Mouse (Mus musculus): ENCODE measurements at regions not wholly inside any gene's neighbourhood (a gene's known extent, or its start where the extent isn't known, plus 50 kb on each side); places are given as distances from the start of the nearest gene placed in this dataset.

GRCm38 (mm10) chr13:52772081-52772480, 157.4 kb downstream of the Auh start:
- ATAC-seq: no peak
- Histone ChIP-seq H3K27me3 (replicated peaks; ENCODE audit: control insufficient read depth, insufficient read depth, low read length) (no peaks in the 10 kb centered on the region), H3K4me3 (ENCODE audit: low read length) (no peak overlapping the region), H3K9me3 (ENCODE audit: control insufficient read depth, low read length) (no peaks in the 10 kb centered on the region), H3K9ac (ENCODE audit: low read depth, low read length) (no peak overlapping the region), H3K36me3 (ENCODE audit: control insufficient read depth, insufficient read depth, low read length) (no peaks in the 10 kb centered on the region), H3K4me2 (ENCODE audit: low read length) (no peak overlapping the region), H3K27ac (ENCODE audit: low read depth, low read length) (no peak overlapping the region), H3K4me1 (ENCODE audit: control insufficient read depth, insufficient read depth, low read depth, low read length) (no peaks in the 10 kb centered on the region)
- 77% methylated on average over 4 of the region's 4 CpGs for WGBS

- WGBS: 56% methylated on average over 6 of the region's 6 CpGs
Measured at GRCm38 (mm10) chr13:52777396-52778034, 152.0 kb downstream of the Auh start.

GRCm38 (mm10) chr13:52778848-52779247, 150.6 kb downstream of the Auh start:
- H3K9ac ChIP-seq (ENCODE audit: low read depth, low read length): no peak overlapping the region
- no peak overlapping the region for H3K27ac ChIP-seq (ENCODE audit: low read depth, low read length)
- no peaks in the 10 kb centered on the region for H3K27me3 ChIP-seq (replicated peaks; ENCODE audit: control insufficient read depth, insufficient read depth, low read length)
- H3K4me1 ChIP-seq (ENCODE audit: control insufficient read depth, insufficient read depth, low read depth, low read length): no peaks in the 10 kb centered on the region
- H3K9me3 ChIP-seq (ENCODE audit: control insufficient read depth, low read length): no peaks in the 10 kb centered on the region
- WGBS: 35% methylated on average over 4 of the region's 4 CpGs
- H3K36me3 ChIP-seq (ENCODE audit: control insufficient read depth, insufficient read depth, low read length): no peaks in the 10 kb centered on the region
- no peak overlapping the region for H3K4me2 ChIP-seq (ENCODE audit: low read length)
- no peak overlapping the region for H3K4me3 ChIP-seq (ENCODE audit: low read length)
- ATAC-seq: no peak

More at GRCm38 (mm10) chr13:52777396-52778034, 152.0 kb downstream of the Auh start:
- H3K4me3 ChIP-seq (ENCODE audit: low read length): no peak overlapping the region
- no peaks in the 10 kb centered on the region for H3K27me3 ChIP-seq (replicated peaks; ENCODE audit: control insufficient read depth, insufficient read depth, low read length)
- no peaks in the 10 kb centered on the region for H3K9me3 ChIP-seq (ENCODE audit: control insufficient read depth, low read length)
- H3K27ac ChIP-seq (ENCODE audit: low read depth, low read length): no peak overlapping the region
- H3K4me1 ChIP-seq (ENCODE audit: control insufficient read depth, insufficient read depth, low read depth, low read length): no peaks in the 10 kb centered on the region
- H3K4me2 ChIP-seq (ENCODE audit: low read length): no peak overlapping the region
- H3K9ac ChIP-seq (ENCODE audit: low read depth, low read length): no peak overlapping the region
- ATAC-seq: no peak
- no peaks in the 10 kb centered on the region for H3K36me3 ChIP-seq (ENCODE audit: control insufficient read depth, insufficient read depth, low read length)

Measured in hindbrain, embryonic 16.5 days (tissue).